Mouse (Mus musculus): ENCODE measurements at regions not wholly inside any gene's neighbourhood (a gene's known extent, or its start where the extent isn't known, plus 50 kb on each side); places are given as distances from the start of the nearest gene placed in this dataset.

DNA sequence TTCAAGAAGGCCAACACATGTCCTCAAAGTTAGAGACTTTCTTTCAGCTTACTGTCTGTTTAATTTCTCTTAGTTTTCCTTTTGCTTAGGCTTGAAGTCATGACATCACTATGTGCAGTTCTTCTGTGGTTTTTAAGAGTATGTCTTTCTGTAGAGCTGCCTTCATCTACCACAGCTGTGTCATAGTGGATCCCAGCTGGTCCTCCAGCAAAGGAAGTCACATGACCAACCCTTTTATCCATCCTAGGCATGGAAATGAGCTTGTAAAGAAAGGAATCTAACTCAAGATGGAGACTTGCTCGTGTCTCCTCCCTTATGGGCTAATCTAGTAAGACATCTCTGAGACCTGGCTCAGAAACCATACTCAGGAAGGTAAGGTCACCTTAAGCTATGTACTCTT lies 886.7 kb upstream of the Tenm2 start:
- TF ChIP-seq POLR2A (IDR thresholded peaks at IDR 0.05; ENCODE audit: insufficient read depth, low read depth, low read length) (no peak), CTCF (IDR thresholded peaks at IDR 0.05; ENCODE audit: insufficient read depth, low read depth, low read length) (no peak)

Measured in olfactory bulb, adult 2 months (tissue).